Mouse (Mus musculus) myocyte (in vitro differentiated cells): ENCODE data around the gene Nlgn2. TPM values are rescaled to one million over a fixed set of nuclear protein-coding genes. Genes with fewer than 3 reads are reported as not detected.

Source experiments
- H3K27me3 ChIP-seq: one replicate; pipeline ENCODE4 v1.6.1; 2011; ENCODE audit not compliant: control insufficient read depth, insufficient read depth, insufficient read length
- H3K36me3 ChIP-seq: one replicate; pipeline ENCODE4 v1.6.1; 2011; ENCODE audit not compliant: control insufficient read depth, insufficient read depth
- H3K4me2 ChIP-seq: one replicate; pipeline ENCODE4 v1.6.1; 2011; ENCODE audit warnings: low read depth, control low read depth
- H3K4me3 ChIP-seq: one replicate; pipeline ENCODE4 v1.5.1; 2011; ENCODE audit warnings: mild to moderate bottlenecking, control low read depth, moderate library complexity
- H3K79me2 ChIP-seq: one replicate; pipeline ENCODE4 v1.6.1; 2011; ENCODE audit not compliant: control insufficient read depth, insufficient read depth
- H3ac ChIP-seq: one replicate; pipeline ENCODE4 v1.6.1; 2011; ENCODE audit not compliant: control insufficient read depth, insufficient read length
- CEBPB ChIP-seq: IDR thresholded peaks from 2 replicates; pipeline ENCODE4 v1.6.1; 2011; ENCODE audit warnings: mild to moderate bottlenecking, moderate library complexity; ENCODE audit not compliant: poor library complexity, insufficient read depth, severe bottlenecking
- E2F4 ChIP-seq: IDR thresholded peaks from one replicate; pipeline ENCODE4 v1.6.1; 2011; ENCODE audit warnings: mild to moderate bottlenecking, control low read depth, moderate library complexity; ENCODE audit not compliant: insufficient read depth
- MAX ChIP-seq: IDR thresholded peaks from one replicate; pipeline ENCODE4 v1.6.1; 2011; ENCODE audit warnings: low read depth, mild to moderate bottlenecking, control low read depth
- MYOD1 ChIP-seq, 3 experiments: IDR thresholded peaks; one replicate each; pipeline ENCODE4 v1.6.1; 2011; ENCODE audit warnings: control low read depth in 2 of 3, low read depth in 2 of 3, mild to moderate bottlenecking in 2 of 3, moderate library complexity in 1 of 3; ENCODE audit not compliant: insufficient read length in 2 of 3, control insufficient read depth in 1 of 3
- MYOG ChIP-seq, 3 experiments: IDR thresholded peaks; one replicate each; pipeline ENCODE4 v1.6.1; 2011; ENCODE audit warnings: control low read depth in 2 of 3, low read depth in 2 of 3, mild to moderate bottlenecking in 2 of 3; ENCODE audit not compliant: insufficient read length in 2 of 3, control insufficient read depth in 1 of 3, insufficient read depth in 1 of 3
- POLR2A ChIP-seq: IDR thresholded peaks from one replicate; pipeline ENCODE4 v1.6.1; 2011; ENCODE audit warnings: low read depth, mild to moderate bottlenecking, control low read depth, moderate library complexity; ENCODE audit not compliant: insufficient read length
- POLR2AphosphoS2 ChIP-seq: IDR thresholded peaks from one replicate; pipeline ENCODE4 v1.6.1; 2011; ENCODE audit warnings: low read depth, control low read depth; ENCODE audit not compliant: insufficient read length
- REST ChIP-seq: IDR thresholded peaks from one replicate; pipeline ENCODE4 v1.6.1; 2011; ENCODE audit warnings: mild to moderate bottlenecking, control low read depth, moderate library complexity; ENCODE audit not compliant: insufficient read depth, insufficient read length
- SRF ChIP-seq: IDR thresholded peaks from one replicate; pipeline ENCODE4 v1.6.1; 2011; ENCODE audit warnings: low read depth; ENCODE audit not compliant: control insufficient read depth, insufficient read length
- TCF12 ChIP-seq: IDR thresholded peaks from one replicate; pipeline ENCODE4 v1.6.1; 2011; ENCODE audit warnings: mild to moderate bottlenecking, control low read depth; ENCODE audit not compliant: poor library complexity, insufficient read depth, severe bottlenecking
- TCF3 ChIP-seq: IDR thresholded peaks from one replicate; pipeline ENCODE4 v1.6.1; 2011; ENCODE audit warnings: low read depth, control low read depth; ENCODE audit not compliant: insufficient read length
- USF1 ChIP-seq: IDR thresholded peaks from one replicate; pipeline ENCODE4 v1.6.1; 2011; ENCODE audit warnings: low read depth, mild to moderate bottlenecking, control low read depth, moderate library complexity
- polyA plus RNA-seq: library from polyadenylated mRNA; unstranded; fragments of >200 nt; fragmentation: generic; extraction: Trizol; gene quantifications from one replicate; pipeline ENCODE4 v1.2.1, GENCODE M21; 2012; ENCODE audit warnings: missing spikeins

Nlgn2 gene
- polyA plus RNA-seq, 1 experiment: 12.8 TPM

- no peaks in the 10 kb centered on the region for H3K79me2 ChIP-seq
- H3K4me3 ChIP-seq: no peak overlapping the region
- TF ChIP-seq CEBPB (no peak), MYOG (IDR thresholded peaks at IDR 0.05; ENCODE audit: control insufficient read depth in 1 of 3, insufficient read depth in 1 of 3, insufficient read length in 2 of 3, low read depth in 2 of 3) (no peak), MYOD1 (IDR thresholded peaks at IDR 0.05; ENCODE audit: control insufficient read depth in 1 of 3, insufficient read length in 2 of 3, low read depth in 2 of 3) (no peak), MAX (no peak), SRF (no peak), POLR2A (no peak), E2F4 (no peak), USF1 (no peak), REST (no peak), POLR2AphosphoS2 (no peak), TCF3 (no peak)
- no peak overlapping the region for H3ac ChIP-seq
- no peaks in the 10 kb centered on the region for H3K27me3 ChIP-seq
- peaks cover 37% of the 10 kb centered on the region for H3K36me3 ChIP-seq
- no peak overlapping the region for H3K4me2 ChIP-seq
Observed at GRCm38 (mm10) chr11:69791420-69791819, 46.2 kb downstream of the Nlgn2 start.

GRCm38 (mm10) chr11:69789431-69789830, 48.2 kb downstream of the Nlgn2 start:
- Histone ChIP-seq H3K36me3 (peaks cover 46% of the 10 kb centered on the region), H3K79me2 (no peaks in the 10 kb centered on the region), H3K4me2 (no peak overlapping the region), H3K4me3 (no peak overlapping the region), H3ac (no peak overlapping the region), H3K27me3 (no peaks in the 10 kb centered on the region)
- TF ChIP-seq USF1 (no peak), POLR2A (no peak), MYOG (IDR thresholded peaks at IDR 0.05; ENCODE audit: control insufficient read depth in 1 of 3, insufficient read depth in 1 of 3, insufficient read length in 2 of 3, low read depth in 2 of 3) (no peak), TCF12 (no peak), MAX (no peak), SRF (no peak), CEBPB (no peak), TCF3 (no peak), E2F4 (no peak), POLR2AphosphoS2 (no peak), MYOD1 (IDR thresholded peaks at IDR 0.05; ENCODE audit: control insufficient read depth in 1 of 3, insufficient read length in 2 of 3, low read depth in 2 of 3) (no peak)

GRCm38 (mm10) chr11:69787306-69787705, 50.3 kb downstream of the Nlgn2 start:
- Histone ChIP-seq H3ac (no peak overlapping the region), H3K27me3 (no peaks in the 10 kb centered on the region), H3K4me3 (no peak overlapping the region), H3K4me2 (no peak overlapping the region), H3K79me2 (no peaks in the 10 kb centered on the region), H3K36me3 (peaks cover 61% of the 10 kb centered on the region)
- TF ChIP-seq REST: no peak
- no peak for TF ChIP-seq MYOD1 (IDR thresholded peaks at IDR 0.05; ENCODE audit: control insufficient read depth in 1 of 3, insufficient read length in 2 of 3, low read depth in 2 of 3)
- no peak for TF ChIP-seq SRF
- TF ChIP-seq TCF12: no peak
- TF ChIP-seq E2F4: no peak
- TF ChIP-seq POLR2A: no peak
- TF ChIP-seq USF1: no peak
- TF ChIP-seq MYOG (IDR thresholded peaks at IDR 0.05; ENCODE audit: control insufficient read depth in 1 of 3, insufficient read depth in 1 of 3, insufficient read length in 2 of 3, low read depth in 2 of 3): no peak
- TF ChIP-seq CEBPB: no peak
- no peak for TF ChIP-seq TCF3
- TF ChIP-seq POLR2AphosphoS2: no peak
- TF ChIP-seq MAX: no peak

GRCm38 (mm10) chr11:69784793-69785272, 52.8 kb downstream of the Nlgn2 start:
- no peaks in the 10 kb centered on the region for H3K79me2 ChIP-seq
- H3K4me2 ChIP-seq: no peak overlapping the region
- no peak overlapping the region for H3ac ChIP-seq
- no peak overlapping the region for H3K4me3 ChIP-seq
- no peak for TF ChIP-seq MYOG (IDR thresholded peaks at IDR 0.05; ENCODE audit: control insufficient read depth in 1 of 3, insufficient read depth in 1 of 3, insufficient read length in 2 of 3, low read depth in 2 of 3)
- TF ChIP-seq POLR2AphosphoS2: peak; percentile 54
- TF ChIP-seq E2F4: no peak
- H3K36me3 ChIP-seq: peaks cover 43% of the 10 kb centered on the region
- H3K27me3 ChIP-seq: no peaks in the 10 kb centered on the region

- Histone ChIP-seq H3ac (no peak overlapping the region), H3K27me3 (no peaks in the 10 kb centered on the region), H3K4me3 (no peak overlapping the region), H3K4me2 (no peak overlapping the region), H3K36me3 (peaks cover 36% of the 10 kb centered on the region), H3K79me2 (no peaks in the 10 kb centered on the region)
- TF ChIP-seq CEBPB (no peak), POLR2AphosphoS2 (peak; percentile 57), REST (no peak), MYOD1 (IDR thresholded peaks at IDR 0.05; ENCODE audit: control insufficient read depth in 1 of 3, insufficient read length in 2 of 3, low read depth in 2 of 3) (no peak), USF1 (no peak), POLR2A (no peak), SRF (no peak)
Observed at GRCm38 (mm10) chr11:69781828-69782227, 55.8 kb downstream of the Nlgn2 start.
